ENCODE assay signal across 29 mouse cellular contexts in genomic region chr3:153272241-153272640, GRCm38 (mm10).
A peak's percentile ranks its signal among the peaks of the same experiment; 100 is the strongest.
DNase-seq lines count a peak whose midpoint lies in the region; ATAC-seq and TF ChIP-seq lines count a peak whose summit lies in the region.
"Had no signal": no experiment of that assay in that cellular context is flagged by ENCODE, and none has a peak within 500 bp of the region (broad histone marks: within the 10 kb centered on the region; RNA-seq: fewer than 3 reads in every experiment).

No protein-coding gene starts in this region.

- no peak for TF ChIP-seq CTCF in heart, adult 2 months (IDR thresholded peaks at IDR 0.05)
- TF ChIP-seq CTCF in lung, postnatal 0 days (IDR thresholded peaks at IDR 0.05): no peak
- TF ChIP-seq CTCF in MEL (IDR thresholded peaks at IDR 0.05 in 2 of 3, conservative IDR thresholded peaks at IDR 0.05 in 1 of 3; ENCODE audit: control insufficient read depth in 1 of 3, insufficient read depth in 1 of 3, low read depth in 2 of 3, low read length in 3 of 3, poor library complexity in 1 of 3, severe bottlenecking in 1 of 3): no peak

- ATAC-seq in kidney, embryonic 15.5 days (replicated peaks; ENCODE audit: low FRiP score): no peak
- no peak for ATAC-seq in lung, postnatal 0 days
- ATAC-seq in intestine, embryonic 16.5 days: no peak
- ATAC-seq: activated CD4-positive, CD25-positive, alpha-beta regulatory T cell, adult 4 months; CD4-positive, CD25-positive, alpha-beta regulatory T cell, adult 4 months; forebrain, embryonic 14.5 days; forebrain, embryonic 16.5 days; Patski had no signal

- H3K27ac ChIP-seq in heart, adult 2 months: no peak overlapping the region
- H3K27ac ChIP-seq in kidney, embryonic 15.5 days: no peak overlapping the region
- H3K27ac ChIP-seq in lung, postnatal 0 days (ENCODE audit: low read length): no peak overlapping the region
- H3K27ac ChIP-seq in MEL (ENCODE audit: control insufficient read depth, low read depth, low read length): no peak overlapping the region
- H3K27ac ChIP-seq in intestine, embryonic 16.5 days (ENCODE audit: low read length): no peak overlapping the region
- H3K27ac ChIP-seq: embryonic facial prominence, embryonic 13.5 days; embryonic facial prominence, embryonic 15.5 days; forebrain, embryonic 10.5 days; forebrain, embryonic 12.5 days had no signal

- H3K9ac ChIP-seq in heart, adult 2 months (ENCODE audit: low read depth, low read length): no peak overlapping the region
- no peak overlapping the region for H3K9ac ChIP-seq in kidney, embryonic 15.5 days
- no peak overlapping the region for H3K9ac ChIP-seq in lung, postnatal 0 days (replicated peaks; ENCODE audit: low read depth)
- no peak overlapping the region for H3K9ac ChIP-seq in MEL (ENCODE audit: control insufficient read depth, low read depth, low read length, poor library complexity, severe bottlenecking)
- no peak overlapping the region for H3K9ac ChIP-seq in intestine, embryonic 16.5 days (ENCODE audit: low read depth, low read length)
- H3K9ac ChIP-seq: embryonic facial prominence, embryonic 13.5 days; embryonic facial prominence, embryonic 15.5 days; forebrain, embryonic 12.5 days had no signal

- no peaks in the 10 kb centered on the region for H3K4me1 ChIP-seq in heart, adult 2 months (ENCODE audit: control insufficient read depth, insufficient read depth, low read length)
- H3K4me1 ChIP-seq in kidney, embryonic 15.5 days: peaks cover 13% of the 10 kb centered on the region
- no peaks in the 10 kb centered on the region for H3K4me1 ChIP-seq in lung, postnatal 0 days (ENCODE audit: insufficient read depth, low read depth, low read length)
- H3K4me1 ChIP-seq in MEL (ENCODE audit: control insufficient read depth in 1 of 2, insufficient read depth in 2 of 2, low read length in 2 of 2): peaks cover 0 to 11% of the 10 kb centered on the region in 2 experiments; a peak in 2 of 4 replicates
- H3K4me1 ChIP-seq in intestine, embryonic 16.5 days (ENCODE audit: control insufficient read depth, insufficient read depth, low read length): no peaks in the 10 kb centered on the region

- DNase-seq in heart, adult 11 months: peak; percentile 35
- DNase-seq in heart, adult 2 months: no peak
- peak; percentile 15 for DNase-seq in kidney, postnatal 14 days
- peak; percentile 19 for DNase-seq in lung, postnatal 0 days (ENCODE audit: low spot score)
- DNase-seq in lung, postnatal 14 days: no peak
- DNase-seq in MEL (ENCODE audit: low read depth, low spot score): peak; percentile 58
- DNase-seq: adrenal gland, adult 8-10 months; adrenal gland, postnatal 14 days; adrenal gland, postnatal 36 days; B cell, adult 2 months; cerebellum, adult 11-12 months; cerebellum, adult 2 months; cerebellum, adult 9-11 months; cerebellum, postnatal 14 days; cerebellum, postnatal 36 days; embryo, embryonic 11 days had no signal

- no peak for TF ChIP-seq RAD21 in MEL (IDR thresholded peaks at IDR 0.05; ENCODE audit: low read depth, low read length)

- 9% methylated on average over 1 of the region's 1 CpGs for WGBS in heart, adult 2 months
- 47% methylated on average over 1 of the region's 1 CpGs for WGBS in kidney, embryonic 15.5 days
- 50% methylated on average over 1 of the region's 1 CpGs for WGBS in lung, postnatal 0 days
- WGBS in intestine, embryonic 16.5 days: 51% methylated on average over 1 of the region's 1 CpGs

- peaks cover 7% of the 10 kb centered on the region for H3K9me3 ChIP-seq in kidney, embryonic 15.5 days (replicated peaks)
- no peaks in the 10 kb centered on the region for H3K9me3 ChIP-seq in lung, postnatal 0 days (ENCODE audit: low read length)
- H3K9me3 ChIP-seq in MEL (replicated peaks; ENCODE audit: insufficient read depth, low read length): no peaks in the 10 kb centered on the region
- H3K9me3 ChIP-seq in intestine, embryonic 16.5 days (ENCODE audit: control insufficient read depth, low read length): 0 out of 2 replicates have a peak, but pooled peaks cover 3% of the 10 kb centered on the region
- H3K9me3 ChIP-seq: embryonic facial prominence, embryonic 15.5 days had no signal

- no peaks in the 10 kb centered on the region for H3K79me2 ChIP-seq in heart, adult 2 months (replicated peaks; ENCODE audit: control insufficient read depth, insufficient read depth, low read length)
- no peaks in the 10 kb centered on the region for H3K79me2 ChIP-seq in MEL (ENCODE audit: control insufficient read depth, insufficient read depth, low read length, poor library complexity)

- no peak overlapping the region for H3K4me3 ChIP-seq in heart, adult 2 months
- no peak overlapping the region for H3K4me3 ChIP-seq in kidney, embryonic 15.5 days (replicated peaks)
- H3K4me3 ChIP-seq in lung, postnatal 0 days (ENCODE audit: low read depth, low read length): no peak overlapping the region
- no peak overlapping the region for H3K4me3 ChIP-seq in MEL (ENCODE audit: control insufficient read depth in 1 of 2, insufficient read depth in 1 of 2, low read depth in 2 of 2, low read length in 2 of 2)
- H3K4me3 ChIP-seq in intestine, embryonic 16.5 days (ENCODE audit: low read length): no peak overlapping the region
- H3K4me3 ChIP-seq: embryonic facial prominence, embryonic 13.5 days; embryonic facial prominence, embryonic 15.5 days; erythroblast, embryonic 14.5 days; forebrain, embryonic 10.5 days; forebrain, embryonic 12.5 days had no signal

- no peak for TF ChIP-seq EP300 in heart, adult 2 months (IDR thresholded peaks at IDR 0.05; ENCODE audit: insufficient read depth, low read depth, low read length)
- peak; percentile 80 for TF ChIP-seq EP300 in lung, postnatal 0 days (IDR thresholded peaks at IDR 0.05)
- peak in 1 of 2 experiments; percentile 46; a peak in 2 of 4 replicates for TF ChIP-seq EP300 in MEL (IDR thresholded peaks at IDR 0.05; ENCODE audit: low read depth in 1 of 2, low read length in 2 of 2)

- intact Hi-C loops in heart, adult 2 months (cut with DNase I): no loop called here

- TF ChIP-seq POLR2A in heart, adult 2 months (IDR thresholded peaks at IDR 0.05; ENCODE audit: insufficient read depth, low read depth, low read length): no peak
- no peak for TF ChIP-seq POLR2A in MEL (IDR thresholded peaks at IDR 0.05; ENCODE audit: control insufficient read depth in 1 of 2, insufficient read depth in 1 of 2, low read depth in 1 of 2, low read length in 2 of 2, poor library complexity in 1 of 2)

- no peak overlapping the region for H3K4me2 ChIP-seq in kidney, embryonic 15.5 days
- no peak overlapping the region for H3K4me2 ChIP-seq in lung, postnatal 0 days (replicated peaks; ENCODE audit: low read depth, low read length)
- H3K4me2 ChIP-seq in intestine, embryonic 16.5 days (ENCODE audit: low read depth, low read length): no peak overlapping the region
- H3K4me2 ChIP-seq: embryonic facial prominence, embryonic 13.5 days; embryonic facial prominence, embryonic 15.5 days; forebrain, embryonic 12.5 days had no signal

- no peaks in the 10 kb centered on the region for H3K36me3 ChIP-seq in heart, adult 2 months (ENCODE audit: control insufficient read depth, insufficient read depth, low read length)
- peaks cover 6% of the 10 kb centered on the region; the same call in 1 of the 2 replicates for H3K36me3 ChIP-seq in kidney, embryonic 15.5 days
- H3K36me3 ChIP-seq in lung, postnatal 0 days (ENCODE audit: insufficient read depth, low read length): no peaks in the 10 kb centered on the region
- peaks cover 0 to 7% of the 10 kb centered on the region in 2 experiments; a peak in 2 of 4 replicates for H3K36me3 ChIP-seq in MEL (ENCODE audit: control insufficient read depth in 1 of 2, insufficient read depth in 2 of 2, low read length in 2 of 2)
- H3K36me3 ChIP-seq in intestine, embryonic 16.5 days (ENCODE audit: control insufficient read depth, insufficient read depth, low read length): no peaks in the 10 kb centered on the region
- H3K36me3 ChIP-seq: embryonic facial prominence, embryonic 13.5 days; embryonic facial prominence, embryonic 15.5 days; forebrain, embryonic 12.5 days had no signal

- H3K27me3 ChIP-seq in heart, adult 2 months (ENCODE audit: control insufficient read depth, insufficient read depth, low read length): no peaks in the 10 kb centered on the region
- no peaks in the 10 kb centered on the region for H3K27me3 ChIP-seq in kidney, embryonic 15.5 days
- H3K27me3 ChIP-seq in lung, postnatal 0 days (replicated peaks; ENCODE audit: insufficient read depth, low read length): no peaks in the 10 kb centered on the region
- no peaks in the 10 kb centered on the region for H3K27me3 ChIP-seq in MEL (ENCODE audit: control insufficient read depth in 1 of 2, insufficient read depth in 2 of 2, low read length in 2 of 2)
- H3K27me3 ChIP-seq in intestine, embryonic 16.5 days (replicated peaks; ENCODE audit: control insufficient read depth, insufficient read depth, low read length): no peaks in the 10 kb centered on the region
- H3K27me3 ChIP-seq: CH12.LX; embryonic facial prominence, embryonic 13.5 days; embryonic facial prominence, embryonic 15.5 days; Patski had no signal

TF ChIP-seq in MEL, 35 proteins besides CTCF, POLR2A, EP300 and RAD21 (continues in another document):
- TF ChIP-seq NELFE (IDR thresholded peaks at IDR 0.05; ENCODE audit: low read depth, low read length): no peak
- TF ChIP-seq GABPA (IDR thresholded peaks at IDR 0.05; ENCODE audit: low read depth, low read length): no peak
- no peak for TF ChIP-seq NRF1 (IDR thresholded peaks at IDR 0.05; ENCODE audit: insufficient read depth, low read depth, low read length, poor library complexity, severe bottlenecking)
- TF ChIP-seq MEF2A (IDR thresholded peaks at IDR 0.05; ENCODE audit: extremely low read depth, insufficient replicate concordance, low read depth, low read length, poor library complexity, severe bottlenecking): no peak
- no peak for TF ChIP-seq POLR2AphosphoS2 (IDR thresholded peaks at IDR 0.05; ENCODE audit: low read length)
- TF ChIP-seq TBP (IDR thresholded peaks at IDR 0.05; ENCODE audit: low read depth, low read length): no peak
- no peak for TF ChIP-seq SMC3 (IDR thresholded peaks at IDR 0.05; ENCODE audit: low read depth, low read length)
- TF ChIP-seq KAT2A (conservative IDR thresholded peaks at IDR 0.05; ENCODE audit: low read depth, low read length): no peak
- TF ChIP-seq ZMIZ1 (IDR thresholded peaks at IDR 0.05; ENCODE audit: low read depth, low read length): no peak
- TF ChIP-seq MYB (IDR thresholded peaks at IDR 0.05; ENCODE audit: low read depth, low read length): no peak
- TF ChIP-seq CHD1 (IDR thresholded peaks at IDR 0.05; ENCODE audit: low read depth, low read length): no peak
- TF ChIP-seq UBTF (IDR thresholded peaks at IDR 0.05; ENCODE audit: borderline replicate concordance, insufficient read depth, low read depth, low read length): no peak
- TF ChIP-seq MXI1 (IDR thresholded peaks at IDR 0.05; ENCODE audit: low read depth, low read length): peak; percentile 31; the same call in 1 of the 2 replicates
- peak; percentile 61 for TF ChIP-seq RCOR1 (IDR thresholded peaks at IDR 0.05; ENCODE audit: low read depth, low read length)
- TF ChIP-seq SIN3A (IDR thresholded peaks at IDR 0.05; ENCODE audit: low read length): peak; percentile 35; the same call in 1 of the 2 replicates
- no peak for TF ChIP-seq ZC3H11A (IDR thresholded peaks at IDR 0.05; ENCODE audit: low read depth, low read length)

Comparison
In these comparisons a context has a peak if more than half of its experiments do, and no peak if none do; other contexts are left out.
1. DNase-seq: peak in heart, adult 11 months (single experiment), kidney, postnatal 14 days (single experiment), lung, postnatal 0 days (single experiment) and MEL (single experiment); none in heart, adult 2 months (0 of 2) and lung, postnatal 14 days (single experiment).